Mouse (Mus musculus) heart, adult 18-20 months (tissue): ENCODE measurements at regions not wholly inside any gene's neighbourhood (a gene's known extent, or its start where the extent isn't known, plus 50 kb on each side); places are given as distances from the start of the nearest gene placed in this dataset.

Source experiments
- DNase-seq, 2 experiments: peaks; one replicate each; pipeline ENCODE4 v3.0.0; 2021 to 2022; ENCODE audit warnings: mixed read lengths in 1 of 2

DNA sequence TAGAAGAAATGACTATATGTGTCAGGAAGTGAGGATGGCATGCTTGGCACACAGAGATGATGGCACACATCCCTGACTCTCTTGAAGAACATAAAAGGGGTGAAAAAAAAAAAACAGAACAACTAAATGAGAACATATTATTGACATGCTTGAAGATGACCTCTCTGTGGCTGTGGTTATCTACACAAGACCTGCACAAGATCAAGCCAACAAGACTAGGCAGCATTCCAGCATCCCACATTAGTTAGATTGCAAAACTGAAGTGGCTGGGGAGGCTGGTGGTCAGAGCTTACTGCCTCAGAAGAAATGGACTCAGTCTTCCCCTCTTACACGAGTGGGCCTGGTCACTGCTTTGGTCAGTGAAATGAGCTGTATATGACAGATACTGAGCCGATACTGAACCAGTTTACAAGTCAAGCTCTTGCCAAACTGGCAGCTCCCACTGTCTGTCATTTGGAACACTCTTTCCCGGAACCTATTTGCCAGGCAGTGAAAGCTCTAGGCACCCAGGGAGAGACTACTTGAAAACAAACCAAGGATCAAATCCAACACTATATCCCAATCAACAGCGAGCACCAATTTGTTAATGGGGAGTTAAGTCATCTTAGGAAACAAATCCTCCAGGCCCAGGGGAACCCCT is 335.6 kb upstream of the Noct start:
- DNase-seq, result no peak

DNA sequence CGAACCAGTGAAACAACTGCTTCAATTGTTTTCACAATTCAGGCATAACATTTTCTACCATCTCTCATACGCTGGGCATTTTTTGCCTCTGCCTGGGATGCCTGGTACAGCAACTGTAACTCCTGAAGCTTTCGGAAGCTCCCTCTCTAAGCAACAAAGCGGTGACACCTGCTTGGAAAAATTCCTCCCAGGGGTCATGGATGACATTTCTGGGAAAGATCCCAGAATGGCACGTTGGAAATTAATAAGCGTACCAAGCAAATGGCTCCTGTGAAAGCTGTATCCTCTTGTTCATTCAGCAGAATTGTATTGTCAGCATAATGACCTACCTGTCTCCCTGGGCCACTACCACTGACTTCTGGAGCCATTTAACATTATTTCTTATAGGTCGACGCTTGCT is 333.7 kb upstream of the Noct start:
- DNase-seq, result no peak

DNA sequence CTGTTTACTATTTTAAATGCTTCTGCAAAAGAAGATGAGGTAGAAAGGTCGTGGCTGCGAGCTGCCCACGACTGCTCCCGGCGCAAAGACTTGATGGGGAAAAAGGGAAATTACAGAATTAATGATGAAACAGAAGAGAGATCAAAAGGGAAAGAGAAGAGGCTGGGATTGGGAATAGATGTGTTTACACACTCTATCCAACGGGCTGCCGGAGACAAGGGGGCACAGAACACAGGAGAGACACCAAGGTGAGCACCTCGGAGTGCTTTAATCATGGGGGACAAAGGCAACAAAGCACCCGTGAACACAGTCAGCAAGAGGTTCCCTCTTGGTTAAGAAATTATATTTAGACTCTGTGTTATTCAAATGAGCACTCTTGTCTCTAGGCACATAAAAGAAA is 326.1 kb upstream of the Noct start:
- no peak for DNase-seq

DNA sequence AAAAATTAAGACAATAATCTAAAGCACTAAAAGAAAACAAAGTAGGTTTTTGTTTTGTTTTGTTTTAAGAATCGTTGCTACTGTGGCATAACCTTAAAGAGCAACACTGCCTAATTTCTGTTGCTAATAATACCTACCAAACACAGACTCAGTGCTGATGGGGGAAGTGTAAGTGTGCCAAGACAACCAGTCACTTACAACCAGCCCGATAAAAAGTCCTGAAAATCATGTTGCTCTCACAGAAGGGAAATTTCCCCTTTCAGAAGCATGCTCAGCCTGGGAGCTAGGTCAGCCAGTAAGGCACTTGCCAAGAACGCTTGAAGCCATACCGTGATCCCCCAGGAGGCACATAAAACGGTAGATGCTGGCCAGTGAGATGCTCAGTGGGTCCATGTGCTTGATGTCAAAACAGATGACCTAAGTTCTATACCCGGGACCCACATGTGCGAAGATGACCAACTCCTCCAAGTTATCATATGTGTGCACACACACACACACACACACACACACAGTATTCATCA is 324.4 kb upstream of the Noct start:
- no peak for DNase-seq

DNA sequence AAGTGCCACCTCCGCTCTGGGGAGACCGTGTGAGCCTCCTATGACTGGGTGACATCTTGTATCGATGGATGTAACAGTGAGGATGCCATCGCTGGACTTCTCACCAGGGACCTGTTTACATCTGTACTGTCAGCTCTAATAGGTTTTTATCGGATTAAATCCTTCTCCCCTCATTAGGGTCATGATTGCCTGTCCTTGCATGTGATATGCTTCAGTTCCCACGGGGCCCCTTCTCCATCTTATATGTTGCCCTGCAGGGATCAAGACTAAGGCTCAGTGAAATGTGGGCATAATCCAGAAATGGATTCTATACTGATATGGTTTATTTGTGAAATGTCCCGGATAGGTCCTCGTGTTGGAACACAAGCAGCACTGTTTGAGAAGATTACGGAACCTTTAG is 323.7 kb upstream of the Noct start:
- DNase-seq, result no peak

DNA sequence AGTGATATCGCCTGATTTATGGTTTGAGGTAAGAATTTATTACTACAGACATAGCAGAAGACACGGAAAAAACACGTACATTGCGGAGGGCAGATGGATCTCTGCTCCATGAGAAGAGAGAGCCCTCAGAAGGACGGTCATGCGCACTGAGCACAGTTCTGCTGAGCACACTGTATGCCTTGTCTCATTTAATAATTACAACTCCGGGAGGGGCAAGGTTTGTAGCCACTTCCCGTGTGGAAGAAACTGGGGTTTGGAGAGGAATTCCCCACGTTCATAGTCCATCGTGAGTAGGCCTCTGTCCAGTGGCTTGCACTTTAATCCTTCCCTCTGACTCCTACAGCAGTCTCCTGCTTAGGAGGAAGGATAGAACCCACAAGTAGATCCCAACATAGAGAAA is 322.9 kb upstream of the Noct start:
- no peak for DNase-seq

DNA sequence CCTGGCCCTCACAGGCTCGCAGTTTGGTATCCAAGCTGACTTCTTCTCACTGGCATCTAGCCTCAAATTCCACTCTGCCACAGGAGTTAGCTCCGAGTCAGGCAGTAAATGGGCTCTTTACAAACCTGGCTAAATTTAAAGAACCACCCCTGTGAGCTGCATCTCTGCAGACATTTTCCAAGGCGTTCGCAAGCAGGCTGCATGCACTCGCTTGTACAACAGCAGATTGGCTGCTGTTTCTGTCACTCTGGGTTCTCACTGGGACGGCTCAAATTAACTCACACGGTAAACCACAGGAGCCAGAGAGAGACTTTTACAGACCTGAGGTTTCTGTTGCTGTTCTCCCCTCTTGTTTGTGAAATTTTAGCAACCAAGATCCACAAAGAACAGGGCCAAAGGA is 321.3 kb upstream of the Noct start:
- DNase-seq, result peak in 1 of 2 experiments; percentile 8

DNA sequence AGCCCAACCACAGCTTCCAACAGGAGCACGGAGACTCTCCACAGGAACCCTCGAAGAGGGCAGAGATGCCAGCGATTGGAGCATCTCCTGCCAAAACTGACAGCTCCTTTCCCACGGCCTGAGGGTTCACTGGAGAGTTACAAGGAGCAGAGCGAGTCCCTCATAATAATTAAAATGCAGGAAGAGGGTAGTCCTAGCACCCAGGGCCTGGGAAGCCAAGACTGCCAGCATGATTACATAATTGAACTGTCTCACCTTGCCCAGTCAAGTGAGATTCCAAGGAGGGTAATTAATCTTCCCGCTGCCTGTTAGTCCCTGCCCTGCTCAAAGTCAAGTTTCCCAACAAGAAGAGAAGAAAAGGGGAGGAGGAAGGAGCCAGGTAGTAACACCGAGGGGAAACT is 319.5 kb upstream of the Noct start:
- no peak for DNase-seq

DNA sequence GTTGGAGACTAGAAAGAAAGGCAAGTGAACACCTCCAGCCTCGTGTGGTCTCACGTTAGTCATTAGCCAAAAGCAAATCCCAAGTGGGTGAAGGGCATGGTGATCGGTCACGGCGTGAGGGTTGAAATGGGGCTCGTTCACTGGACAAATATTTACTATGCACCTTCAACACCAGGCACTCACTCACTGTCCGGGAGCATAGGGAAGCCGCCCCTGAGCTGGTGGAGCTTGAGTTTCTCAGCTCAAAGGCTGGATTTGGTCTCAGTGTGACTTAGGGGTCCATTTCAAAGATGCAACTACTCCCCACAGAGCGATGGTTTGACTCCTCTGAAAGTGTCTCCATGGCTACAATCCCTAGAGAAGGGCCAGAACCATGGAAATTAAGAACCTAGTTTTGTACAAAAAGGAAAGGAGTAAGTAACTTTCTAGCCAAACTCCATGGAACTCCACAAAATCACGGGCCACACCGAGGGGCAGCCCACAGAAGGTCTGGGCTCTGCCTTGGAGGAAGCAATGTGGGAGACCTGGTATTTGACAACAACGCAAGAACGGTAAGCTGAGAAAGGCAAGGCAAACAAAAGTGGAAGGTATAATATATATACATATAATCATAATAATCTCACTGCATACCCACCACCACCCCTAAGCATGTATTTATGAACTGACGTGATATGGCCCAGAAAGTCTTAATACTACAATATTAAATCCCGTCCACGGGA is 318.8 kb upstream of the Noct start:
- no peak for DNase-seq

DNA sequence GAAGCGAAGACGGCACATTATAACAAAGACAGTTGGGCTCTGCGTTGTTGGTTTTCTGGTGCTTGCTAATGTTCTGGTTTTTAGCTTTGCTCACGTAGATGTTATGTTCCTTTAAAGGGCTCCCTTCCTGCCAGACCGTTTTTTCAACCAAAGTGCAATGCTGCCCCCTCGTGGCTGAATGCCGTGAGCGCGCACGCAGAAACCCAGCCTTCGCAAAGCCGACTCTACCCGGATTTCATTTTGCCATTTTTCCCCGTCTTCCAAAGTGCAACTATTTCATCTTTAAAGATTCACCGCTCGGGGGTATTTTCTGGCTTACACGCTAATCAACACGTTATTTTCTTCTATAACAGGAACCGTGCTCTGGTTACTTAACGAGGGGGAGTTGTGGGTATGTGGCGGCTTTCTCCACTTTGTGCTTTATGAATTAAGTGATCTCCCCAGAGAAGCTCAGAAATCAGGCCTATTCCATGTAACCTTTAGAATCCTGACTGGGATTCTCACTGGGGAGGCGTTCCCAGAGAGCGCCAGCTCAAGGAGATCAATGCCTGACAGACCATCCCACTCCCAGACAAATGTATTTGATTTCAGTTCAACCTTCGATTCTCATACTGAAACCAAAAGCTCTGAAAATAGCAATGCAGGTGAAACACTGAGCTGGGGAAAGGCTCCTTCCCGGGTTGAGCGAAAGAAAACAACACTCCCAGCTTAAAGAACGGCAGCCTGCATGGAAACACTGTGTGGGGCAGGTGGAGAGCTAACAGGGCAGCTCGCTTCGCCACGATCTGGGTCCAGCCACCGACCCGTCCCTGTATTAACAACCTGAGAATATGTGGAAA is 318.0 kb upstream of the Noct start:
- peak; percentile 78 to 97 for DNase-seq

DNA sequence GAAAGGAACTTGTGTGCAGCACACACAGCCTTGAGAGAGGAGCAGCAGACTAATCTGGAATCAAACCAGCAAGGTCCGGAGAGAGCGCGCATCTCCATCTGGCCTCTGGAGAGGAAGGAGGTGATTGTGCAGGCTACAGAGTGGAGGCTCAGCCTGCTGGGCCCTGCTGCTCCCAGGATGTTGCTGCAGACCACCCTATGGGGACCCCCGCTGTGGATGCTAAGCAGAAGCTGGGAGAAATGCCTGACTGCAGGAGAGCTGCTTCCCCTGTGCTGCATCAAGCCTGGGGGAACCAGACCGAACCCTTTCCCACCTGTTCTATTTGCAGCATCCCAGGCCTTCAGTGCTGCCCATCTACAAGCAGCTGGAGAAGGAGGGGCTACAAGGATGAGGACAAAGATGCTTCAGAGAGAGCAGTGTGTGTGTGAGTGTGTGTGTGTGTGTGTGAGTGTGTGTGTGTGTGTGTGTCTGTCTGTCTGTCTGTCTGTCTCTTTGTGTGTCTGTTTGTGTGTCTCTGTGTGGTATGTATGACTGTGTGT is 311.2 kb upstream of the Noct start:
- DNase-seq, result no peak

DNA sequence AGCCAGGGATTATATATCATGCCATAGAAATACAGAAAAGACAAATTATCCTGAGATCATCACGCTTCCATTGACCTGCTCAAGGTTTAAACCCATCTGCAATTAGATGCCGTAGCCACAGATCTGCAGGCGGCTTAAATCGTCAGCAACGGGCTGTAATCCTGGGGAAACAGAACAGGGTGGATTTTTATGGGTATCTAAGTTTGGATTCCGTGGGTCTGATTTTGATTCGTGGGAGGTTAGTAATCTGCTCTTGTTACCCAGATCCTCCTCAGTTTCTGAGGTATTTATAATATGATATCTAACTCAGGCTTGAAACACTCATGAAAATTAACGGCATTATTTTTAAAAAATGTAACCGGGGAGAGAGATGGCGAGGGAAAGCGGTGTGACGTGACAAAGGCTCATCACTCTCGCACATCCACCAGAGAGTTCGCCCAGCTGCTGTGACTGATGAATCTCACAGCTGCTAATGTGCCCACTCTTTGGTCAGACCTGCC is 309.3 kb upstream of the Noct start:
- no peak for DNase-seq

DNA sequence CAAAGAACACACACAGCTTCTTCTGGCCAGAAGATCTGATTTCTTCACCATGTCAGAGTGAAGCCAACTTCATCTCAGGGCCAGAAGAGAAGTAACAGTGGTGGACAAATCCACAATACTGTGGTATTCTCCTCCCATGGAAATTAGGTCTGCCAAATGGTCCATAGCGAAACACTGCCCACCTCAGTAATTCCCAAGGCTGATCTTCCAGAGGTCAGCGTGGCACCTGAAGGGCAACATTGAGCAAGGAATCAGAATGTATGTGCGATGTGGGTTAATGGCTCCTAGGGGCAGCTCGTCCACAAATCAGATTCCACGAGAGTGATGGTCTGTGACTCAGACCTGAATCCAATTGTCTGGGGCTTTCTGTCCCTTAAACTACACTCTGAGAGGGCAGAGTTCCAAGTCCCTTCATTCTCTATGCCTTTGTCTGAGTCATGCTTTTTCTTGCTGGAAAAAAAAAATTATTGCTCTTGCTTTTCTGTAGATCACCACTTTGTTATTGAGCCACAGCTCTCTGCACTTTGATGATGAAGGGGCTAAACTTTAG is 307.9 kb upstream of the Noct start:
- DNase-seq, result no peak

DNA sequence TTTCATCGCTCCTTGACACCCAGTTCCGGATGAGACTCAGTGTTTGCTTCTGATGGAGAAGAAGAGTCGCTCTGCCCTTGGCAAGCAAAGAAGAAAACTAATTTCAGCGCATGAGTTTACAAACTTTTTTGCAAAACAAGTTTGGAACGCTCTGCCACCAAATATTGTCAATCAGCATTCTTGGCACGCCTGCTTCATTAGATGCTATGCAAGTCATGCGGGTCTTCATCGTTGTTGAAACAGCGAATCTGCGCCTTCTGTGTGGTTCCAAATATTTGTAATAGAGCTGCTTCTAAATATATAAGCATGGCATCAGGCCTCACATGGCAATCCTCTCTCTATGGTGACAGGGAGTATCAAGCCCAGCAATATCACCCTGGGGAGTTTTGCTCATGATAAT is 301.9 kb upstream of the Noct start:
- DNase-seq, result no peak

DNA sequence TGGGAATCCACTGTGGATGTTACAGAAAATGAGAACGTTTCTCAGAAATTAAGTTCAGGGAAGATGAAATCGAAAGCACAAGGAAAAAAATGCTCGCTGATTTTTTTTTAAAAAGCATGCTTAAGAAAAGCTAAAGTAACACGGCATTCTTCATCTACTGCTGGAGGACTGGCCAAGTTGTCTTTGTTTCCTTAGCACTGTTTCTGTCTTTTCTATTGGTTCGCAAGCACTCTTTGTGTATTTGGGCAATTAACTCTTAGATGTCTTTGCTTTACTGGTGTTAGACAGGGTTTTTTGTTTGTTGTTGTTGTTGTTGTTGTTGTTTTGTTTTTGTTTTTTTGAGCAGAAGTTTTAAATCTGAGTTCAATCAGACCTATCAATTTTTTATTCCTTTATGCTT is 301.4 kb upstream of the Noct start:
- no peak for DNase-seq

DNA sequence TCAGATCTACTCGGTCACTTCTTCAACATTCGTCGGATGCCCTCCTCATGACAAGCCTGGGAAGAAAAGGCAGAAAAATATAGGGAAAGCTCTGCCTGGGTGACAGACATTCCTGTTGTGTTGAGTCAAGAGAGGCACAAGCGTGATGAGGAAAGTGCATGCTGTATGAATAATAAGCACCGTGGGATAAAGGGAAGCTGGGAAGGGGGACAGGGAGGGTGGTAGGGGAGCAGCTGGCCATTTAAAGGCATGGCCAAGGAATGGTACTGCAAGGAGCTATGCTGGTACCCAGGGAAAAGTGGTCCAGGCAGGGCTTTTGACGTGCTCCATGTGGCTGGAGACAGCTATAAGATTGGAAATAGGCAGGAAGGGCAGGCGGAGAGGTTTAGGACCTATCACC is 300.9 kb upstream of the Noct start:
- DNase-seq, result no peak

DNA sequence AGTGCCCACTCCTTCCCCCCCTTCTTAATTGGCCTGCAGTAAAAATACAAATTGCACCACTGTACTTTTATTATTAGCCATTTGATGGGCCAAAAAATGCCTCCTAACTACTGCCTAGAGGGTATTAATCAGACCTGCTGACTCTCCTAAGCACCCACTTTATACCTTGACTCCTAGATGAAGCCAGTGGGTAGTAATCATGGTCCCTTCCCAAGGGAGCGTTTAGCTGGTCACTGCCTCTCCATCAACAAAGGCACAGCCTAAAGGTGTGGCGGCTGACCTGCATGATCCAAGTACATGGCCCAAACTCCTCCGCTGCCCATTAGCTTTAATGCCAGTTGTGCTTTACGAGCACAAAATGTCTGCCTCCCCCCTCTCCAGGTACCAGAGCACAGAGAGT is 296.9 kb upstream of the Noct start:
- DNase-seq, result no peak

DNA sequence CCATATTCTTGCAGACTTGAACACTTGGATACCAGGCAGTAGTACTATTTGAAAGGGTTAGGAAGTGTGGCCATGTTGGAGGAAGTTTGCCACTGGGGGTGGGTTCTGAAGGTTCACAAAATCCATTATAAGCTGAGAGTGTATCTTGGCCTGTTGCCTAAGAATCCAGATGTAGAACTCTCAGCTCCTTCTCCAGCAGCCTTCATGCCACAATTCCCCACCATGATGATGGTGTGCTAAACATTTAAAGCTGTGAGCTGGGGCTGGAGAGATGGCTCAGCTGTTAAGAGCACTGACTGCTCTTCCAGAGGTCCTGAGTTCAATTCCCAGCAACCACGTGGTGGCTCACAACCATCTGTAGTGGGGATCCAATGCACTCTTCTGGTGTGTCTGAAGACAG is 295.2 kb upstream of the Noct start:
- DNase-seq, result no peak

DNA sequence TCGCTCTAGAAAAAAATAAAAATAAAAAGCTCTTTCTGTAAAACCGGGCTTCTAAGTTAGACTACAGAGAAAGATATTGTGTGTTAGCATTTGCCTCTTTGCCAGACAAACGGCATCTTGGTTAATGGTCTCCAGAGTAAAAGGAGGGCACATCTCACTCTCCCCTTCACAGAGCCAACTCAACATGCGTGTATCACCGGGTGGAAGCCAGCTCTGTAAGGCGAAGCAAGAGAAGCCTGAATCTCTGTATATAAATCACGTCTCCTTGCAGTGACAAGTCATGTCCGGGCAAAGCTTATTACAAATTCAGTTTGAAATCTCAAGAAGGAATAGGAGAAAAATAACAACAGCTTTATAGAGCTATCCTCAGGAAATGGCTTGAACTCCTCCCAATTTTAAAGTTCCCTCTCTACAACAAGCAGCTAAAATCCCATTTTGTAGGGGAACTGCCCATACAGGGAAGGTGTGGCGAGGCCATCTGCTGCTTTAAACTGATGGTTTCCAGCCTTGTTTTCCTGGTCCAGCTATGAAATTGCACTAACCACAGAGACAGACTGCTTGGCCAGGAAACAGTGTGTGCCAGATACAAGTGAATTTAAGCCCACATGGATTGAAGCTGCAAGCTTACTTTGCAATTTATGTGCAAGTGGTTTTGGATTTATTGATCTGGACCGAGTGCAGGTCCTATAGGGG is 291.7 kb upstream of the Noct start:
- no peak for DNase-seq

DNA sequence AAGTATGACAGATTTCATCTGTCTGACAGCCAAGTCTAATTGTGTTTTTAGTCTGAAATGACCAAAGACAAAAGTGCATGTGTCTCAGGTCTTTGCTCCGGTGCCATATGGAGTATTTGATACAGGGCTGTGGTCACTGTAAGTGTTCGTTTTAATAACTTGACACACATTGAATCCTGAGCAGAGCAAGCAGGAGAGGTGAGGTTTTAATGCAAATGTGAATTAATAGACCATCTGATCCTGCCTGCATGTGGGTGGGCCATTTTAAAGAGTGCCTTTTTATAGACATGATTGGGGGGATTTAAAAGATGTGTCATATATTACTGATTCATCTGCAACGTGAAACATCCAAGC is 291.2 kb upstream of the Noct start:
- no peak for DNase-seq

DNA sequence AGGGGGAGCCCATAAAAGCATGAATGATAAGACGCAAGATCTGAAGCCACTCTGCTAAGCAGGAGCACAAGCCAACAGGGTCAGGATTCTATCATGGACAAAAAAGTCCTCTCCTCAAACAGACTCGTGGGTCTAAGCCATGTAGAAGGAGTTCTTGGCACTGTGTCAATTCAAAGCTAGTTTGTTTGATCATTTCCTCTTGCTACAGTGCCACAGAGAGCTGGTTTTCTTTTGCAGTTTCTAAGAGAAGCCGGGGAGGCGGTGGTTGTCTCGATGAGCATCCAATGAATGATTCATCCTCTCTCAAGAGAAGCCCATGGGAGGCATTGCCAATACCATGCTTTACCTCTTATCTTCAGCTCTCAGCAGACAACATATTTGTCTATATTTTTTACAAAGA is 284.6 kb upstream of the Noct start:
- DNase-seq, result no peak

DNA sequence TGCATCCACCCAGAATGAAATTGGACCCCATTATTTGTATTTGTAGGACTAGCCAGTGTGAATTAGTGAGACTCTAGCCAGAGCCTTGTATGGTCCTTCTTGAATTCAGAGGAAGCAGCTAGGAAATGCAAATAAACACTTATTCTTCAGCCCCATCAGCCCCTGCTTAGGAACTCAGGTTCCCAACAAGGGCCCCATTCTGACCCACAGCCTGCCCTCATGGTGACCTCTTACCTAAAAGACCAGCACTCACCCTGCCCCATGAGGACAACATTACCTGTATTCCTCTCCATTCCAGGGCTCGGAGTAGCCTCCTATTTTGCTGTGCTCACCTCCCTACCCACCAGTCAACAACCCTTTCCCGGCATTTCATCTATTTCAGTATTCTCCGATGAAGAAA is 283.6 kb upstream of the Noct start:
- DNase-seq, result no peak
